In genomic region chr2:125723086-125723407, GRCm38 (mm10) we compare ENCODE assay signal across 8 mouse cellular contexts. TPM values are rescaled to one million over a fixed set of nuclear protein-coding genes. Genes with fewer than 3 reads are reported as not detected.
DNase-seq lines count a peak whose midpoint lies in the region; ATAC-seq and TF ChIP-seq lines count a peak whose summit lies in the region.

No protein-coding gene starts in this region.

- H3K9me3 ChIP-seq in forebrain, embryonic 14.5 days (replicated peaks; ENCODE audit: control insufficient read depth, low read length) = no peaks in the 10 kb centered on the region
- H3K9me3 ChIP-seq in liver, postnatal 0 days (ENCODE audit: low read length) = no peaks in the 10 kb centered on the region

- DNase-seq in heart, adult 2 months = no peak
- no peak for DNase-seq in heart, adult 8-10 months (ENCODE audit: low spot score)
- peak; percentile 19 for DNase-seq in forebrain, embryonic 14.5 days (ENCODE audit: low spot score)
- DNase-seq in liver, postnatal 0 days = no peak
- DNase-seq in right cerebral cortex, postnatal 36 days (ENCODE audit: low spot score in 2 of 2) = no peak
- no peak for DNase-seq in right cerebral cortex, postnatal 4 days
- DNase-seq in embryo, embryonic 9.5 days (ENCODE audit: extremely low spot score) = no peak

- H3K27ac ChIP-seq in heart, adult 2 months = no peak overlapping the region
- H3K27ac ChIP-seq in forebrain, embryonic 14.5 days (ENCODE audit: low read depth, low read length) = no peak overlapping the region
- no peak overlapping the region for H3K27ac ChIP-seq in liver, postnatal 0 days (ENCODE audit: low read depth)

- 11% methylated on average over 18 of the region's 18 CpGs for WGBS in heart, adult 2 months
- WGBS in forebrain, embryonic 14.5 days = 2% methylated on average over 18 of the region's 18 CpGs
- WGBS in liver, postnatal 0 days (ENCODE audit: insufficient replicate concordance) = 2% methylated on average over 18 of the region's 18 CpGs

- H3K79me2 ChIP-seq in heart, adult 2 months (replicated peaks; ENCODE audit: control insufficient read depth, insufficient read depth, low read length) = no peaks in the 10 kb centered on the region
- no peaks in the 10 kb centered on the region for H3K79me2 ChIP-seq in C2C12 (ENCODE audit: control insufficient read depth, insufficient read depth)

- H3K27me3 ChIP-seq in heart, adult 2 months (ENCODE audit: control insufficient read depth, insufficient read depth, low read length) = peaks cover 4% of the 10 kb centered on the region; the same call in 1 of the 2 replicates
- no peaks in the 10 kb centered on the region for H3K27me3 ChIP-seq in C2C12 (ENCODE audit: control insufficient read depth, insufficient read depth, insufficient read length)
- peaks cover 11% of the 10 kb centered on the region for H3K27me3 ChIP-seq in forebrain, embryonic 14.5 days (replicated peaks; ENCODE audit: control insufficient read depth, insufficient read depth, low read length)
- peaks cover 49% of the 10 kb centered on the region for H3K27me3 ChIP-seq in liver, postnatal 0 days (ENCODE audit: insufficient read depth, low read length)

- H3K4me1 ChIP-seq in heart, adult 2 months (ENCODE audit: control insufficient read depth, insufficient read depth, low read length) = no peaks in the 10 kb centered on the region
- peaks cover 12% of the 10 kb centered on the region for H3K4me1 ChIP-seq in forebrain, embryonic 14.5 days (ENCODE audit: control insufficient read depth, insufficient read depth, low read length)
- peaks cover 14% of the 10 kb centered on the region for H3K4me1 ChIP-seq in liver, postnatal 0 days (ENCODE audit: insufficient read depth)

- intact Hi-C loops in heart, adult 2 months (cut with DNase I) = no loop called here

- peak overlapping the region; percentile 47; the same call in 1 of the 2 replicates for H3K4me3 ChIP-seq in heart, adult 2 months
- H3K4me3 ChIP-seq in C2C12 (ENCODE audit: insufficient read depth, poor library complexity, severe bottlenecking) = peak overlapping the region; percentile 27
- peak overlapping the region; percentile 43 for H3K4me3 ChIP-seq in forebrain, embryonic 14.5 days (ENCODE audit: low read depth, low read length)
- peak overlapping the region; percentile 42 for H3K4me3 ChIP-seq in liver, postnatal 0 days (ENCODE audit: low read depth, low read length)

- no peak for TF ChIP-seq CTCF in heart, adult 2 months (IDR thresholded peaks at IDR 0.05)
- TF ChIP-seq CTCF in C2C12 (IDR thresholded peaks at IDR 0.05; ENCODE audit: control insufficient read depth, insufficient read depth, insufficient read length) = no peak
- no peak for TF ChIP-seq CTCF in liver, postnatal 0 days (IDR thresholded peaks at IDR 0.05; ENCODE audit: low read depth)

- H3K9ac ChIP-seq in heart, adult 2 months (ENCODE audit: low read depth, low read length) = peak overlapping the region; percentile 38; the same call in 1 of the 2 replicates
- peak overlapping the region; percentile 65 for H3K9ac ChIP-seq in forebrain, embryonic 14.5 days (ENCODE audit: low read length)
- no peak overlapping the region; the same call in 1 of the 2 replicates for H3K9ac ChIP-seq in liver, postnatal 0 days (replicated peaks)

- no peak for TF ChIP-seq EP300 in heart, adult 2 months (IDR thresholded peaks at IDR 0.05; ENCODE audit: insufficient read depth, low read depth, low read length)
- TF ChIP-seq EP300 in liver, postnatal 0 days (IDR thresholded peaks at IDR 0.05; ENCODE audit: low read depth) = no peak

- no peaks in the 10 kb centered on the region for H3K36me3 ChIP-seq in heart, adult 2 months (ENCODE audit: control insufficient read depth, insufficient read depth, low read length)
- H3K36me3 ChIP-seq in C2C12 (ENCODE audit: control insufficient read depth, insufficient read depth) = no peaks in the 10 kb centered on the region
- no peaks in the 10 kb centered on the region for H3K36me3 ChIP-seq in forebrain, embryonic 14.5 days (ENCODE audit: control insufficient read depth, insufficient read depth, low read length)
- no peaks in the 10 kb centered on the region for H3K36me3 ChIP-seq in liver, postnatal 0 days (replicated peaks; ENCODE audit: insufficient read depth, low read length)

- ATAC-seq in forebrain, embryonic 14.5 days = no peak
- ATAC-seq in liver, postnatal 0 days = 0 out of 2 replicates have a peak, but pooled peaks have one; percentile 25

- peak overlapping the region; percentile 94 for H3K4me2 ChIP-seq in forebrain, embryonic 14.5 days (ENCODE audit: low read length)
- peak overlapping the region; percentile 86 for H3K4me2 ChIP-seq in liver, postnatal 0 days (ENCODE audit: low read depth, low read length)

- H3K79me3 ChIP-seq in C2C12 (ENCODE audit: low read depth) = no peaks in the 10 kb centered on the region

- no peak for TF ChIP-seq POLR2A in heart, adult 2 months (IDR thresholded peaks at IDR 0.05; ENCODE audit: insufficient read depth, low read depth, low read length)

- peak overlapping the region; percentile 76 for H3ac ChIP-seq in C2C12 (ENCODE audit: control insufficient read depth, insufficient read length, low read depth)

TF ChIP-seq in C2C12, 6 proteins besides CTCF, POLR2A, EP300 and RAD21:
- no peak for TF ChIP-seq CEBPB (IDR thresholded peaks at IDR 0.05; ENCODE audit: low read depth)
- TF ChIP-seq FOSL1 (IDR thresholded peaks at IDR 0.05; ENCODE audit: insufficient read depth, low read length, poor library complexity, severe bottlenecking) = no peak
- TF ChIP-seq USF1 (IDR thresholded peaks at IDR 0.05; ENCODE audit: low read depth) = no peak
- no peak for TF ChIP-seq MYOG (IDR thresholded peaks at IDR 0.05; ENCODE audit: control insufficient read depth, extremely low read depth, insufficient read length)
- no peak for TF ChIP-seq MYOD1 (IDR thresholded peaks at IDR 0.05; ENCODE audit: control insufficient read depth, insufficient read length, low read depth)
- TF ChIP-seq MAX (IDR thresholded peaks at IDR 0.05) = no peak

RNA-seq across cellular contexts. Expression of gene Shc4, which starts 0.9 kb away (rescaled TPM):
- under 1 TPM; 0.44 to 0.77 TPM for total RNA-seq in heart, adult 2 months (2021)
- 0.31 and 0.38 TPM in 2 replicates for polyA plus RNA-seq in heart, adult 2 months (2012; rRNA removed)
- under 1 TPM; 0.82 to 0.97 (median 0.91) TPM for total RNA-seq in heart, adult 8-10 months (2022)
- polyA plus RNA-seq in C2C12 (2012; fragmentation: generic; extraction: Trizol) = 0.34 TPM
- polyA plus RNA-seq in forebrain, embryonic 14.5 days (2014; fragmentation: Nextera tagmentation; extraction: Ambion mirVana) = 0.66 and 0.85 TPM in 2 replicates
- polyA plus RNA-seq in liver, postnatal 0 days (2015; fragmentation: Nextera tagmentation; extraction: Ambion mirVana) = 0.26 and 0.32 TPM in 2 replicates

RNA-seq across cellular contexts. Expression of gene Eid1, which starts 50.2 kb away (rescaled TPM):
- 10 to 100 TPM; 44.3 to 45.7 TPM for total RNA-seq in heart, adult 2 months (2021)
- polyA plus RNA-seq in heart, adult 2 months (2012; rRNA removed) = 12.6 and 16.0 TPM in 2 replicates
- total RNA-seq in heart, adult 8-10 months (2022) = 10 to 100 TPM; 46.5 to 54.1 (median 48.9) TPM
- 16.5 TPM for polyA plus RNA-seq in C2C12 (2012; fragmentation: generic; extraction: Trizol)
- 405 and 426 TPM in 2 replicates for polyA plus RNA-seq in forebrain, embryonic 14.5 days (2014; fragmentation: Nextera tagmentation; extraction: Ambion mirVana)
- 27.9 and 30.7 TPM in 2 replicates for polyA plus RNA-seq in liver, postnatal 0 days (2015; fragmentation: Nextera tagmentation; extraction: Ambion mirVana)

RNA-seq across cellular contexts. Expression of gene Secisbp2l, which starts 59.6 kb away (rescaled TPM):
- 10 to 100 TPM; 23.1 to 28.9 TPM for total RNA-seq in heart, adult 2 months (2021)
- 6.9 and 10.6 TPM in 2 replicates for polyA plus RNA-seq in heart, adult 2 months (2012; rRNA removed)
- 10 to 100 TPM; 26.1 to 29.2 (median 27.6) TPM for total RNA-seq in heart, adult 8-10 months (2022)
- polyA plus RNA-seq in C2C12 (2012; fragmentation: generic; extraction: Trizol) = 5.7 TPM
- polyA plus RNA-seq in forebrain, embryonic 14.5 days (2014; fragmentation: Nextera tagmentation; extraction: Ambion mirVana) = 25.1 and 32.0 TPM in 2 replicates
- polyA plus RNA-seq in liver, postnatal 0 days (2015; fragmentation: Nextera tagmentation; extraction: Ambion mirVana) = 5.7 TPM in 2 replicates

Comparison
In these comparisons a context has a peak if more than half of its experiments do, and no peak if none do; other contexts are left out.
1. RNA of gene Eid1, which starts 50.2 kb away (polyA plus RNA-seq): 405 to 426 TPM in forebrain, embryonic 14.5 days; 27.9 to 30.7 TPM in liver, postnatal 0 days, 16.5 TPM in C2C12 (single experiment) and 12.6 to 16.0 TPM in heart, adult 2 months; every median in the first group is over 10 times any median in the second.
2. Peak in every context shown above with its lines, with median percentiles within 50 percentile points of each other: H3K4me3 ChIP-seq.